Mouse (Mus musculus) neutrophil, adult 65 days (primary cell): ENCODE data around the gene Ror2. TPM values are rescaled to one million over a fixed set of nuclear protein-coding genes. Genes with fewer than 3 reads are reported as not detected.

Source experiments
- total RNA-seq: library from RNA; stranded (reverse); gene quantifications from 2 replicates; pipeline ENCODE4 v1.2.4, GENCODE M21; 2023

Gene Ror2
- total RNA-seq = not detected in 2 replicates

GRCm38 (mm10) chr13:53285756-53286361, at the start of gene Ror2:
Gene Ror2, minus strand, starts transcription at chr13:53286124.

Other genes starting within 250 kb of the Ror2 start
- 24.1 and 24.9 TPM in 2 replicates for gene Sptlc1, start 91.3 kb upstream of the Ror2 start, total RNA-seq
- not detected in 2 replicates for gene Msx2, start 186.9 kb upstream of the Ror2 start, total RNA-seq